Mouse (Mus musculus) embryonic facial prominence, embryonic 11.5 days (tissue): ENCODE data around the gene Galm. TPM values are rescaled to one million over a fixed set of nuclear protein-coding genes. Genes with fewer than 3 reads are reported as not detected.

ENCODE experiments used
- ATAC-seq: fragments of 200-750 bp; cut with Nextera tagmentation; replicated peaks from 2 replicates; pipeline ENCODE4 v1.8.0; 2017; ENCODE audit warnings: low read depth; ENCODE audit not compliant: insufficient number of reproducible peaks, low FRiP score, low TSS enrichment
- DNase-seq: peaks from one replicate; pipeline ENCODE4 v3.0.0-alpha.2; 2015; ENCODE audit warnings: low spot score
- H3K27ac ChIP-seq: fragments of 300-500 bp; sonication (generic); replicated peaks from 2 replicates; pipeline ENCODE4 v1.5.1; 2014; ENCODE audit warnings: mild to moderate bottlenecking, low read depth, low read length, control low read depth
- H3K27me3 ChIP-seq: fragments of 300-500 bp; sonication (generic); 2 replicates; pipeline ENCODE4 v1.6.1; 2014; ENCODE audit warnings: mild to moderate bottlenecking, low read length, moderate library complexity, mixed read lengths; ENCODE audit not compliant: control insufficient read depth, insufficient read depth
- H3K36me3 ChIP-seq: fragments of 300-500 bp; sonication (generic); replicated peaks from 2 replicates; pipeline ENCODE4 v1.6.1; 2014; ENCODE audit warnings: low read depth, mild to moderate bottlenecking, low read length, moderate library complexity, mixed read lengths; ENCODE audit not compliant: control insufficient read depth, insufficient read depth
- H3K4me1 ChIP-seq: fragments of 300-500 bp; sonication (generic); 2 replicates; pipeline ENCODE4 v1.6.1; 2014; ENCODE audit warnings: low read length, mixed read lengths; ENCODE audit not compliant: control insufficient read depth, insufficient read depth
- H3K4me2 ChIP-seq: fragments of 300-500 bp; sonication (generic); 2 replicates; pipeline ENCODE4 v1.6.1; 2014; ENCODE audit warnings: low read depth, mild to moderate bottlenecking, control low read depth, low read length, moderate library complexity
- H3K4me3 ChIP-seq: fragments of 300-500 bp; sonication (generic); 2 replicates; pipeline ENCODE4 v1.5.1; 2014; ENCODE audit warnings: low read depth, low read length, control low read depth
- H3K9ac ChIP-seq: fragments of 300-500 bp; sonication (generic); replicated peaks from 2 replicates; pipeline ENCODE4 v1.6.1; 2014; ENCODE audit warnings: mild to moderate bottlenecking, control low read depth, low read length
- H3K9me3 ChIP-seq: fragments of 300-500 bp; sonication (generic); replicated peaks from 2 replicates; pipeline ENCODE4 v1.6.1; 2016; ENCODE audit warnings: mild to moderate bottlenecking, low read length, inconsistent platforms, mixed read lengths; ENCODE audit not compliant: control insufficient read depth
- WGBS: fragments of 180-500 bp; shearing (Covaris S2); extraction: QIAGEN DNeasy Blood & Tissue Kit; methylation state at CpG from one replicate; pipeline ENCODE4 v1.1.7; 2014; 5-methylcytosine and 5-hydroxymethylcytosine counted together
- polyA plus RNA-seq: library from polyadenylated mRNA; unstranded; fragments of >200 nt; fragmentation: Nextera tagmentation; extraction: Ambion mirVana; gene quantifications from 2 replicates; pipeline ENCODE4 v1.2.1, GENCODE M21; 2014

Galm gene
- polyA plus RNA-seq, 1 experiment from 2014 or later = 22.3 TPM

- H3K4me2 ChIP-seq = no peak overlapping the region
- WGBS = 88% methylated on average over 8 of the region's 8 CpGs
- H3K27ac ChIP-seq = no peak overlapping the region
- H3K36me3 ChIP-seq = no peaks in the 10 kb centered on the region
- no peak overlapping the region for H3K9ac ChIP-seq
- no peaks in the 10 kb centered on the region for H3K27me3 ChIP-seq
- no peaks in the 10 kb centered on the region for H3K9me3 ChIP-seq
- ATAC-seq = no peak
- peaks cover 3% of the 10 kb centered on the region for H3K4me1 ChIP-seq
- DNase-seq = no peak
- H3K4me3 ChIP-seq = no peak overlapping the region
These were observed 36.7 kb downstream of the Galm start for GRCm38 (mm10) chr17:80163991-80164390.

- H3K4me2 ChIP-seq = no peak overlapping the region
- H3K9ac ChIP-seq = no peak overlapping the region
- WGBS = 83% methylated on average over 6 of the region's 6 CpGs
- DNase-seq = no peak
- no peaks in the 10 kb centered on the region for H3K9me3 ChIP-seq
- ATAC-seq = no peak
- no peak overlapping the region for H3K4me3 ChIP-seq
- H3K27me3 ChIP-seq = no peaks in the 10 kb centered on the region
- no peak overlapping the region for H3K27ac ChIP-seq
- H3K36me3 ChIP-seq = no peaks in the 10 kb centered on the region
- H3K4me1 ChIP-seq = peaks cover 3% of the 10 kb centered on the region
These were observed 38.5 kb downstream of the Galm start for GRCm38 (mm10) chr17:80165741-80166140.

- peaks cover 3% of the 10 kb centered on the region for H3K4me1 ChIP-seq
- H3K9ac ChIP-seq = no peak overlapping the region
- no peak overlapping the region for H3K4me2 ChIP-seq
- H3K36me3 ChIP-seq = no peaks in the 10 kb centered on the region
- DNase-seq (no peak), ATAC-seq (no peak)
- no peak overlapping the region for H3K27ac ChIP-seq
- no peaks in the 10 kb centered on the region for H3K9me3 ChIP-seq
- H3K27me3 ChIP-seq = no peaks in the 10 kb centered on the region
- 82% methylated on average over 6 of the region's 6 CpGs for WGBS
- no peak overlapping the region for H3K4me3 ChIP-seq
These were observed 39.1 kb downstream of the Galm start for GRCm38 (mm10) chr17:80166346-80166745.

- no peak for ATAC-seq
- Histone ChIP-seq H3K4me2 (no peak overlapping the region), H3K27ac (no peak overlapping the region), H3K9ac (no peak overlapping the region), H3K27me3 (no peaks in the 10 kb centered on the region), H3K36me3 (no peaks in the 10 kb centered on the region), H3K9me3 (no peaks in the 10 kb centered on the region), H3K4me1 (peaks cover 3% of the 10 kb centered on the region), H3K4me3 (no peak overlapping the region)
- 37% methylated on average over 4 of the region's 4 CpGs for WGBS
- DNase-seq = no peak
These were observed 40.2 kb downstream of the Galm start for GRCm38 (mm10) chr17:80167436-80167835.

- ATAC-seq (0 out of 2 replicates have a peak, but pooled peaks have one; percentile 58), DNase-seq (peak; percentile 30)
- WGBS = 42% methylated on average over 7 of the region's 7 CpGs
- Histone ChIP-seq H3K36me3 (no peaks in the 10 kb centered on the region), H3K4me2 (no peak overlapping the region; the same call in 1 of the 2 replicates), H3K9me3 (no peaks in the 10 kb centered on the region), H3K27ac (no peak overlapping the region), H3K4me3 (no peak overlapping the region), H3K9ac (no peak overlapping the region), H3K4me1 (peaks cover 3% of the 10 kb centered on the region), H3K27me3 (no peaks in the 10 kb centered on the region)
These were observed 40.6 kb downstream of the Galm start for GRCm38 (mm10) chr17:80167851-80168251.

- DNase-seq (peak; percentile 83), ATAC-seq (peak; percentile 68; the same call in 1 of the 2 replicates)
- Histone ChIP-seq H3K27me3 (no peaks in the 10 kb centered on the region), H3K4me1 (peaks cover 3% of the 10 kb centered on the region), H3K9me3 (no peaks in the 10 kb centered on the region), H3K9ac (peak overlapping the region; percentile 22; the same call in 1 of the 2 replicates), H3K4me3 (no peak overlapping the region), H3K4me2 (peak overlapping the region; percentile 33), H3K36me3 (no peaks in the 10 kb centered on the region), H3K27ac (no peak overlapping the region)
- 22% methylated on average over 16 of the region's 16 CpGs for WGBS
These were observed 41.3 kb downstream of the Galm start for GRCm38 (mm10) chr17:80168425-80169182.

- no peaks in the 10 kb centered on the region for H3K36me3 ChIP-seq
- H3K27me3 ChIP-seq = no peaks in the 10 kb centered on the region
- peaks cover 3% of the 10 kb centered on the region for H3K4me1 ChIP-seq
- DNase-seq (no peak), ATAC-seq (no peak)
- WGBS = 92% methylated on average over 6 of the region's 6 CpGs
- no peak overlapping the region for H3K4me3 ChIP-seq
- no peak overlapping the region for H3K4me2 ChIP-seq
- no peak overlapping the region for H3K27ac ChIP-seq
- H3K9me3 ChIP-seq = no peaks in the 10 kb centered on the region
- no peak overlapping the region for H3K9ac ChIP-seq
These were observed 42.5 kb downstream of the Galm start for GRCm38 (mm10) chr17:80169792-80170191.

- no peak overlapping the region for H3K9ac ChIP-seq
These were observed 43.7 kb downstream of the Galm start for GRCm38 (mm10) chr17:80170951-80171350.

More at GRCm38 (mm10) chr17:80170951-80171350, 43.7 kb downstream of the Galm start:
- Histone ChIP-seq H3K4me1 (peaks cover 3% of the 10 kb centered on the region), H3K27ac (no peak overlapping the region), H3K27me3 (no peaks in the 10 kb centered on the region), H3K36me3 (no peaks in the 10 kb centered on the region), H3K9me3 (no peaks in the 10 kb centered on the region), H3K4me3 (no peak overlapping the region), H3K4me2 (no peak overlapping the region)
- ATAC-seq (no peak), DNase-seq (no peak)
- 90% methylated on average over 7 of the region's 7 CpGs for WGBS
